Mouse (Mus musculus) midbrain, embryonic 12.5 days (tissue): Measurements from ENCODE around the gene Gpr137c. TPM values are rescaled to one million over a fixed set of nuclear protein-coding genes. Genes with fewer than 3 reads are reported as not detected.

Source experiments
- ATAC-seq: fragments of 200-750 bp; cut with Nextera tagmentation; 2 replicates; pipeline ENCODE4 v1.8.0; 2017; ENCODE audit warnings: low read depth, moderate TSS enrichment, moderate library complexity; ENCODE audit not compliant: low FRiP score
- H3K27ac ChIP-seq: fragments of 300-500 bp; sonication (generic); replicated peaks from 2 replicates; pipeline ENCODE4 v1.5.1; 2016; ENCODE audit warnings: mild to moderate bottlenecking
- H3K27me3 ChIP-seq: fragments of 300-500 bp; sonication (generic); 2 replicates; pipeline ENCODE4 v1.6.1; 2016; ENCODE audit warnings: mild to moderate bottlenecking
- H3K36me3 ChIP-seq: fragments of 300-500 bp; sonication (generic); 2 replicates; pipeline ENCODE4 v1.6.1; 2016
- H3K4me1 ChIP-seq: fragments of 300-500 bp; sonication (generic); 2 replicates; pipeline ENCODE4 v1.6.1; 2016
- H3K4me2 ChIP-seq: fragments of 300-500 bp; sonication (generic); replicated peaks from 2 replicates; pipeline ENCODE4 v1.6.1; 2016; ENCODE audit warnings: mild to moderate bottlenecking, moderate library complexity
- H3K4me3 ChIP-seq: fragments of 300-500 bp; sonication (generic); 2 replicates; pipeline ENCODE4 v1.5.1; 2016; ENCODE audit warnings: mild to moderate bottlenecking
- H3K9ac ChIP-seq: fragments of 300-500 bp; sonication (generic); replicated peaks from 2 replicates; pipeline ENCODE4 v1.6.1; 2016; ENCODE audit warnings: mild to moderate bottlenecking, moderate library complexity
- H3K9me3 ChIP-seq: fragments of 300-500 bp; sonication (generic); 2 replicates; pipeline ENCODE4 v1.6.1; 2016; ENCODE audit warnings: mild to moderate bottlenecking
- WGBS: fragments of 180-500 bp; shearing (Covaris S2); methylation state at CpG from one replicate; pipeline ENCODE4 v1.1.7; 2016; 5-methylcytosine and 5-hydroxymethylcytosine counted together
- polyA plus RNA-seq: library from polyadenylated mRNA; unstranded; fragments of >200 nt; fragmentation: Nextera tagmentation; extraction: Ambion mirVana; gene quantifications from 2 replicates; pipeline ENCODE4 v1.2.1, GENCODE M21; 2016

Gene Gpr137c
- polyA plus RNA-seq: 12.2 and 14.8 TPM in 2 replicates

DNA sequence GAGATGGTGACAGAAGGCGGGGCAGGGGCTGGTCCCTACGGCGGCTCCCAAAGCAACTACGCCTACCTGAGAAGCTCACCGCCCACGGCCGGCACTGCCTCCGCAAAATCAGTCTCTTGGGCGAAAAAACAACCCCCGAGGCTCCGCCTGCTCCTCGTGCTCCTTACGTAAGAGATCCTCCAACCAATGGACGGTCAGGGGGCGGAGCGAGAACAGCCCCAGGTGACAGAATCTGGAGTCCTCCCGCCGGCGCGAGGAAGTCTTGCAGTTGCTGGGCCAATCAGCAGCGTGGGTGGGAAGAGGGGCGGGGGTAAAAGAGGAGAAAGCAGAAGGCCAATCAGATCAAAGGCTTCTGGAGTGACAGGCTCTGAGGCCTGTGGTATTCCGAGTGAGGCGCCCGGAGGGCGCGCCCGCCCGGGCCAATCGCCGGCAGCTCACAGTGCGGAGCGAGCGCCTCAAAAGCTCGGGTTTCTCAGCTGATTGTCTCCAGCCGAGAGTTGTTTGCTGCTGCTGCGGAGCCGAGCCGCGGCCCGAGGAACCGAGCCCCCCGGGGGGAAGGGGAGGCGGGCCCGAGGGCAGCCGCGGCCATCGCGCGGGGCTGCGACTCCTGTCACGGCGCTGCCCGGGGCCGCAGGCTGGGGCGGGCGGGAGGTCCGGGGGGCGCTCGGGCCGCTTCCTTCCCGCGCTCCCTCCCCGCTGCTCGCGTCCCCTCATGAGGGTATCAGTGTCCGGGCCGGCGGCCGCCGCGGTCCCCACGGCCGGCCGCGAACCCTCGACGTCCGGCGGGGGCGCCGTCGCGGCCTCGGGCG is at the start of gene Gpr137c:
Gene Gpr137c, plus strand, starts transcription at position 437 of the 809 bp plus-strand sequence.
- peak; percentile 99 for ATAC-seq
- Histone ChIP-seq H3K4me2 (peak within 1 kb of the TSS; percentile 69), H3K27me3 (no peaks in the 10 kb centered on the region), H3K9me3 (no peaks in the 10 kb centered on the region), H3K4me1 (peaks cover 13% of the 10 kb centered on the region), H3K4me3 (peak within 1 kb of the TSS; percentile 91), H3K36me3 (no peaks in the 10 kb centered on the region), H3K9ac (peak within 1 kb of the TSS; percentile 97), H3K27ac (peak within 1 kb of the TSS; percentile 93)
- WGBS: under 1% methylated on average over 50 of the region's 86 CpGs

DNA sequence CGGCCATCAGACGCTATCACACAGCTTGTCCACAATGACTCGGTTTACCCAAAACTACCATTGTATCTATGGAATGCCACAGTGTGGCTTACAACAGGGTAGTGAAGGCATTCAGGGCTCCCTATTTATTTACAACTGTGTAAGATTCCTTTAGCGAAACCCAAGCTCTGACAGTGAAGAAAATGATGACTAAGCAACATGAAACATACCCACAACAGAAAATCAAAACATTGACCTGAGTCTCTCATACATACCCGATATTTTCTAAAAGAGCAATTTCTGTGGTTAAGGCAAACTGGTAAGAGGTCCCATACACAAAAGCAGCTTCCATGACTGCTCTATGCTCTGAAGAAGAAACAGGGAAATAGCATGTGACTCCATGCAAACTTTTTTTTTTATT is 47.3 kb upstream of the Gpr137c start:
- 96% methylated on average over 5 of the region's 5 CpGs for WGBS
- Histone ChIP-seq H3K4me2 (no peak overlapping the region), H3K9ac (no peak overlapping the region), H3K9me3 (no peaks in the 10 kb centered on the region), H3K27ac (no peak overlapping the region), H3K27me3 (no peaks in the 10 kb centered on the region), H3K4me1 (no peaks in the 10 kb centered on the region), H3K36me3 (no peaks in the 10 kb centered on the region), H3K4me3 (no peak overlapping the region)
- no peak for ATAC-seq

DNA sequence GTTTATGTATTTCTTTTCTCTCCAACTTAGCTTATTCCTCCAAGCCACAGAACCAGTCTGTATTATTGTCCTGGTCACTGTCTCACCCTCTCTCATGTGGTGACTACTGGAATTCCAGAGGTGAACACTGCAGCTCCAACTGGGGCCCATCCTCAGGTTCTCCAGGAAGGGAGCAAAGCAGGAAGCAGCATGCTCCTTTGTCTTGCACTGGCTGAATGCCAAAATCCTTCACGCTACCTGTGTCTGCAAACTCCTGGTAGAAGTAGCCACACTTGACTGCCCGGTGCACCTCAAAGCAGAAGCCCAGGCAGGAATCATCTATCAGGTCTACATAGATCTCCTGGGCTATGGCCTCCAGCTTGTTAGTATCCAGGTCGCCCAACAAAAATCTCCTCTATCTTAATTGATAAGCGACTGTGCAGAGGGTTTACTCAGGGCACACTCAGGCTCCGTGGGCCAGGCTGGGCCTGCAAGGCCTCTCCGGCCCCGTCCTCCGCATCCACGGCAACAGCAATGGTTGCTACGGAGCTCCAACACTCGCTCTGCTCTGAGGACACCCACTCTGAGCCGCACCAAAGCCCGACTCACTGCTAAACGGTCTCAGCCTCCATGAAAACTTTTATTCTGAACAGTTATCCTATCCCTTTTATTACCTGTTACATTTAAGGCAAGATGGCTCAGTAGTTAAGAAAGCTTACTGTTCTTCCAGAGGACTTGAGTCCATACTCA is 44.3 kb upstream of the Gpr137c start:
- 74% methylated on average over 14 of the region's 14 CpGs for WGBS
- ATAC-seq: 0 out of 2 replicates have a peak, but pooled peaks have one; percentile 65

DNA sequence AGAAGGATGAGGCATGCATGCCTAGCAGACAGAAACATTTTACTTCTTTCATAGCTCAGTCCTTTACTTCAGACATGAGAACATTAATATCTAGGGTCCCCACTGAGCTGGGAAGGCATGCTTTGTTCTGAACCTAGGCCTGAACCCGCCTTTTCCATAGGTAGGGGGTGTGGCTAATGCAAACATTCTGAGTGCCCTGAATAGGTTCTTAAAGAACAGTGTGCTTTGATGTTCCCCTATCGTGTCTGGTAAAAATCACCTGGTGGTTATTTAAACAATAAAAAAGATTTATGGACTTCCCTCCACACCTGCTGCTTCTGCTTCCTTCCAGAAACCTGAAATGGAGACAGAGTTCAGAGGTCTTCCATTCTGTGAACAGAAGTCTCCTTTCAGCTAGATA is 40.3 kb upstream of the Gpr137c start:
- no peak overlapping the region for H3K4me3 ChIP-seq
- H3K9ac ChIP-seq: no peak overlapping the region
- H3K27ac ChIP-seq: no peak overlapping the region
- no peak overlapping the region for H3K4me2 ChIP-seq
- no peaks in the 10 kb centered on the region for H3K36me3 ChIP-seq
- no peak for ATAC-seq
- no peaks in the 10 kb centered on the region for H3K27me3 ChIP-seq
- no peaks in the 10 kb centered on the region for H3K4me1 ChIP-seq
- WGBS: 83% methylated on average over 2 of the region's 2 CpGs
- H3K9me3 ChIP-seq: no peaks in the 10 kb centered on the region

More for the DNA sequence above, 44.3 kb upstream of the Gpr137c start:
- Histone ChIP-seq H3K4me1 (no peaks in the 10 kb centered on the region), H3K27me3 (no peaks in the 10 kb centered on the region), H3K36me3 (no peaks in the 10 kb centered on the region), H3K27ac (no peak overlapping the region), H3K4me2 (no peak overlapping the region), H3K4me3 (no peak overlapping the region), H3K9me3 (no peaks in the 10 kb centered on the region), H3K9ac (no peak overlapping the region)

DNA sequence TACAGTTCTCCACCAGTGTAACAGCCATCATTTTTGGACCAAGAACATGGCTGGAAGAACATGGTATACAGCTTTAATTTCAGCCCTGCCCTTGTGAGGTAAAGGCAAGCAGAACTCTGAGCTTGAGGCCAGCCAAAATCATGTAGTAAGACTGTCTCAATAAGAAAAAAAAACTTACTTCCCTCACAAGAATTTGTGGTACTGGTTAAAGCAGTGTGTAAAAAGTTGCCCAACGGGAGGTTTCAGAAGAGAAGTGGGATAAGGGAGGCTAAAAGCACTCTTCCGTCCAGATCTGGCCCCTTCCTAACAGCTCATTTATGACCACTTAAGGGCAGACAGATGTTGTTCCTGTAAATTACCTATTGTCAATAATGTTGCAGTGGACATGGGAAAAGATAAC is 39.9 kb upstream of the Gpr137c start:
- H3K4me3 ChIP-seq: no peak overlapping the region
- H3K9me3 ChIP-seq: no peaks in the 10 kb centered on the region
- H3K9ac ChIP-seq: no peak overlapping the region
- H3K4me1 ChIP-seq: no peaks in the 10 kb centered on the region
- no peak overlapping the region for H3K4me2 ChIP-seq
- no peak overlapping the region for H3K27ac ChIP-seq
- no peak for ATAC-seq
- H3K36me3 ChIP-seq: no peaks in the 10 kb centered on the region
- WGBS: 95% methylated on average over 2 of the region's 2 CpGs
- no peaks in the 10 kb centered on the region for H3K27me3 ChIP-seq

DNA sequence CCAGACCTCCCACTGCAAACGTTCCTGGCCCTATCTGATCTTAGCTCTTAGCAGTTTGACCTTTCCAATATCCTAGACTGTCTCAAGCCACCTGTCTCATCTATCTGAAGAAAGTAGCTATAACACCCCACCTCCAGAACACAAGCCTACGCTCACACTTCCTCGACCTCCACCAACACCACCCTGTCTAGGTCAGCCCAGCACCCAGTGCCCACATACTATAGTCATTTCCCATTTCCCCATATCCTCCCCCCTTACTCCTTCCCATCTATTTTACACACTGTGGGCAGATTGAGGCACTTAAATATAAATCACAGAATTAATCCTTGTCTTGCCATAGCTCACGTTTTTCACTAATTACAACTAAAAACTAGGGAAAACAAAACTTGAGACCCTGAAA is 37.9 kb upstream of the Gpr137c start:
- no peaks in the 10 kb centered on the region for H3K27me3 ChIP-seq
- H3K4me1 ChIP-seq: no peaks in the 10 kb centered on the region
- H3K27ac ChIP-seq: no peak overlapping the region
- ATAC-seq: no peak
- no peaks in the 10 kb centered on the region for H3K36me3 ChIP-seq
- no peak overlapping the region for H3K4me2 ChIP-seq
- no peaks in the 10 kb centered on the region for H3K9me3 ChIP-seq
- H3K9ac ChIP-seq: no peak overlapping the region
- 90% methylated on average over 4 of the region's 4 CpGs for WGBS
- H3K4me3 ChIP-seq: no peak overlapping the region

DNA sequence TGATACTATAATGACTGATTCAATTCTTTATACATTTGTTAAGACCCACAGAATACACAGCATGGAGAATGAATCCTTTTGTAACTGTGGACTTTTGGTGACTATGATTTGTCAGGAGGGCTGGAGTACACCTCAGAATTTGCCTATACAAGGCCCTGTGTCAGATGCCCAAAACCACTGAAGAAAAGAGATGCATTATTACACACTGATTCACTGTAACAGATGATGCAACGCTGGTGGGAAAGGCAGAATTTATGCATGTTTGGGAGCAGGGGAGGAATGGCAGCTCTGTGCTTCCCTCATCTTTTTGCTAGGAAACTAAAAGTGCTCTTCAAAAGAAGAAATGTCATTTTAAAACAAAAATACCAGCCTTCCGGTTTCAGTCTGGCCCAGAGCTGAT is 28.5 kb upstream of the Gpr137c start:
- no peak overlapping the region for H3K4me3 ChIP-seq
- no peak overlapping the region for H3K4me2 ChIP-seq
- 81% methylated on average over 2 of the region's 2 CpGs for WGBS
- no peak overlapping the region for H3K27ac ChIP-seq
- H3K4me1 ChIP-seq: no peaks in the 10 kb centered on the region
- H3K27me3 ChIP-seq: no peaks in the 10 kb centered on the region
- no peak for ATAC-seq
- no peaks in the 10 kb centered on the region for H3K36me3 ChIP-seq
- no peak overlapping the region for H3K9ac ChIP-seq
- peaks cover 6% of the 10 kb centered on the region for H3K9me3 ChIP-seq

DNA sequence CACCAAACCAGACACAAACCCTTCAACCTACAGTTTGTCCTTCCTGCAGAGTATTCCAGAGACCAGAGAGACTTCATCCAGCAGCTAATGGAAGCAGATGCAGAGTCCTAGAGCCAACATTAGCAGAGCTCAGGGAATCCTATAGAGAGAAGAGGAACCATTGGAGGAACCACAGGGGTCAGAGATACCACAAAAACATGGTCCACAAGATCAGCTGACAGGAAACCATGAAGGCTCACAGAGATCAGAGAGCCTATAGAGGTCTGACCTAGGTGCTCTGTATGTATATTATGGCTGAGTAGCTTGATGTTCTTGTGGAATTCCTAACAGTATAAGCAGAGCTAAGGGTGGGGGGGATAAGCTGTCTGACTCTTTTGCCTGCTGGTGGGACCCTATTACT is 18.9 kb upstream of the Gpr137c start:
- no peaks in the 10 kb centered on the region for H3K27me3 ChIP-seq

DNA sequence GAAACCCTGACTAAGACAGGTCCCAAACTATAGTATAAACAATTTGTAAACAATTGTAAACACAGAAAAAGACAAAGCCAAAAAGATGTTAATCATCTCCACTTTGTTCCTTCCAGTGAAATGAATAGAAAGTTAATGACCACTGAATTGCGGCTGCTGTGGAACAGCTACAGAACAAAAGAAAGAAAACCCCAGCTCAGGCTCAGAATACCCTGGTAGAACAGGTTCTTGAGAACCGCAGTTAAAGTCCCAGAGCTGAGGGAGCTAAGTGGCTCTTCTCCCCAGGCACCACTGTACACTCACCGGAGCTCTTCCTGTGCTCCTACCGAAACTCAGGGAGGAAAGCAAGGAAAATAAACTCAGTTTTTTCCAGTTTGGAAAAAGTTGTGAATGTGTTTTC is 8.8 kb upstream of the Gpr137c start:
- Histone ChIP-seq H3K9me3 (no peaks in the 10 kb centered on the region), H3K27me3 (no peaks in the 10 kb centered on the region), H3K27ac (no peak overlapping the region), H3K4me3 (no peak overlapping the region), H3K4me2 (no peak overlapping the region), H3K9ac (no peak overlapping the region), H3K4me1 (no peaks in the 10 kb centered on the region), H3K36me3 (peaks cover 17% of the 10 kb centered on the region; the same call in 1 of the 2 replicates)
- WGBS: 62% methylated on average over 4 of the region's 4 CpGs
- ATAC-seq: no peak

More for the DNA sequence above, 18.9 kb upstream of the Gpr137c start:
- ATAC-seq: no peak
- Histone ChIP-seq H3K9me3 (no peaks in the 10 kb centered on the region), H3K27ac (no peak overlapping the region), H3K36me3 (0 out of 2 replicates have a peak, but pooled peaks cover 9% of the 10 kb centered on the region), H3K4me1 (no peaks in the 10 kb centered on the region), H3K9ac (no peak overlapping the region), H3K4me3 (no peak overlapping the region), H3K4me2 (no peak overlapping the region)

DNA sequence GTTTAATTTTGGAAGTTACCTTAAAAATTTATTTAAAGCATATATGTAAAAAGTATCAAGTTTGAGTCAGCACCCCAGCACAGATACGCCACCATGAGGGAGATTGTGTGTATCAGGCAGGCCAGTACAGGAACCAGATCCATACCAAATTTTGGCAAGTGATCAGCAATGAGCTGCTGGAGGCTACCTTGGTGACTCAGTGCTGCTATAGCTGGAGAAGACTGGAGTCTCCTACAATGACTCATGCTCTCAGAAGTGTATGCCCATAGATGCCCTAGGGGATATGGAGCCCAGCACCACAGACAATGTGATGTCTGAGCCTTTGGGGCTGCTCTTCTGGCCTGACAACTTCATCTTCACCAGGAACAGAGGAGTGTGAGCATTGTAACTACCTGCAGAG is 8.1 kb upstream of the Gpr137c start:
- Histone ChIP-seq H3K27me3 (no peaks in the 10 kb centered on the region), H3K4me2 (no peak overlapping the region), H3K27ac (no peak overlapping the region), H3K36me3 (peaks cover 17% of the 10 kb centered on the region; the same call in 1 of the 2 replicates), H3K4me3 (no peak overlapping the region), H3K9me3 (no peaks in the 10 kb centered on the region), H3K4me1 (no peaks in the 10 kb centered on the region), H3K9ac (no peak overlapping the region)
- WGBS: 95% methylated on average over 1 of the region's 1 CpGs
- no peak for ATAC-seq

DNA sequence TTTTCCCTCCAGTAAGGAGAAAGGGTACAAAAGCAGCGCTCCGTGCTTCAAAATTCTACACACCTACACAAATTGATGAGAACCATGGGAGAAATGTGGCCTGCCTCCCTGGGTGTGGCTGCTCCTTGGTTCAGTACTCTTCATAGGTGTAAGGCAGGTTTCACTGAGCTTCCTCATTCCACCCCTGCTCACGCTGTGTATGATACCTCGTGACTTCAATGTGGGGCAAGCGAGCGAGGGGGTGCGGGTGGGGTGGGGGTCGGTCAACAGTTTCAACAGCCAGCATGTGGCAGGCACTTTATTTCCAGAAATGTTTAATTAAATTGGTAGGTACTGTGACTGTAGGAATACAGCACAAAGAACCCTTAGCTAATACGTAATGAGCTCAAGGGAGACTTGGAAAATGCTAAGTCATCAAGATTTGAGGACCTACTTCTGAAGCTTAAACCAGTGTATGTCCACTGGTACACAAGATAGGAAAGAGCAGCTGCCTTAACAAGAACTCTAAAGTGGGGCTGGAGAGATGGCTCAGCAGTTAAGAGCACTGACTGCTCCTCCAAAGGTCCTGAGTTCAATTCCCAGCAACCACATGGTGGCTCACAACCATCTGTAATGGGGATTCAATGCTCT is 2.7 kb upstream of the Gpr137c start:
- Histone ChIP-seq H3K4me2 (no peak overlapping the region), H3K27me3 (no peaks in the 10 kb centered on the region), H3K27ac (no peak overlapping the region), H3K4me1 (peaks cover 10% of the 10 kb centered on the region), H3K36me3 (no peaks in the 10 kb centered on the region), H3K4me3 (no peak overlapping the region), H3K9ac (no peak overlapping the region), H3K9me3 (no peaks in the 10 kb centered on the region)
- WGBS: 96% methylated on average over 9 of the region's 9 CpGs
- no peak for ATAC-seq

DNA sequence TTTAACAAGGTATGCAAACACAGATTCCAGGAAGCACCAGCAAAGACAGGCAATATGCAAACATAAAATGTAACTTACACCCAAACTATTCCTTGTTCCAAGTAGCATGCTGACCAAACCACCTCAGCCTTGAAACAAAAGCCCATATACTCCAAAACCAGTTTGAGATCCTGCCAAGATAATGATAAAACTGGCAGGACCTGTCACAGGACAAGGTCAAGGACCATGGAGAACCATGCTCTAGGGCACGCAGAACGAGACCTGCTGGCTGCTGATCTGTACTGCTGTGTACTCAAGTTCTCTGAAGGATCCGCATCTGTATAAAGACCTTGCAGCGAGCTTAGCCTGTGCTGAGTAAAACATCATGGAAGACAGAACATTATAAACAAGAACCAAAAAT is 1.8 kb upstream of the Gpr137c start:
- Histone ChIP-seq H3K27ac (no peak overlapping the region), H3K9ac (peak overlapping the region; percentile 46; the same call in 1 of the 2 replicates), H3K4me1 (peaks cover 13% of the 10 kb centered on the region), H3K27me3 (no peaks in the 10 kb centered on the region), H3K9me3 (no peaks in the 10 kb centered on the region), H3K4me2 (peak overlapping the region; percentile 69; the same call in 1 of the 2 replicates), H3K4me3 (peak overlapping the region; percentile 91; the same call in 1 of the 2 replicates), H3K36me3 (no peaks in the 10 kb centered on the region)
- no peak for ATAC-seq
- 90% methylated on average over 4 of the region's 4 CpGs for WGBS
